In the genomic region with DNA sequence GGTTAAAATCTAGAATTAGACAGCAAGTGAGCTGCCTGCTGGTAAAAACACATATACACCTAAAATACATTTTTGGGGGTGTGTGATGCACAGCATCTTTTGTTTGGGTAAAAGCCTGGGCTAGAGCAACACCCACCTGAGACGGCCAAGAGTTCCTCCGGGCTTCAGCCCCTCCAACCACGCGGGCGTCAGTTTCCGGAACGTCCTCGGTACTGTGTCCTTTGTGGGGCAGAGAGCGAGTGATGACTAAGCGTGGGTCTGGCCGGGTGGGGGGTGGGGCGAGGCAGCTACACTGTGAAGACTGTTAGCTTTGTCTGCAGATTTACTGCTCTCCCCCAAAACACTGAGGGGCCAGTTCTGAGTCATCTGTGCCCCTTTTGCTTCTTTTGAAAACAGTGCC, we compare ENCODE assay signal across 8 mouse cellular contexts. TPM values are rescaled to one million over a fixed set of nuclear protein-coding genes. Genes with fewer than 3 reads are reported as not detected.
A peak's percentile ranks its signal among the peaks of the same experiment; 100 is the strongest.
DNase-seq lines count a peak whose midpoint lies in the region; ATAC-seq lines count a peak whose summit lies in the region.
"Had no signal": no experiment of that assay in that cellular context is flagged by ENCODE, and none has a peak within 500 bp of the region (broad histone marks: within the 10 kb centered on the region; RNA-seq: fewer than 3 reads in every experiment).

No protein-coding gene starts in this region.

- peak; percentile 80 for DNase-seq in 3134 (ENCODE audit: extremely low read depth, insufficient read length, low spot score)
- peak; percentile 87 for DNase-seq in 416B (ENCODE audit: low read depth)
- no peak for DNase-seq in cerebellum, adult 11 months
- DNase-seq in cerebellum, adult 11-12 months, result no peak
- DNase-seq in gastrocnemius, postnatal 14 days, result no peak
- DNase-seq: lung, embryonic 14.5 days had no signal

- ATAC-seq in common myeloid progenitor, adult 5-6 weeks (replicated peaks; ENCODE audit: low read depth, poor library complexity, severe bottlenecking), result peak; percentile 77
- ATAC-seq in megakaryocyte-erythroid progenitor cell, adult 5-6 weeks (replicated peaks; ENCODE audit: low FRiP score, low TSS enrichment, poor library complexity, severe bottlenecking), result peak; percentile 41

- intact Hi-C loops in gastrocnemius, postnatal 14 days (cut with DNase I; ENCODE audit: low total_unique reads), result no loop called here

RNA-seq across cellular contexts. Expression of a gene that starts 0.7 kb away (rescaled TPM):
- total RNA-seq in common myeloid progenitor, adult 5-6 weeks (2017), result 21.1 and 29.0 TPM in 2 replicates
- 124 and 168 TPM in 2 replicates for total RNA-seq in megakaryocyte-erythroid progenitor cell, adult 5-6 weeks (2014; fragmentation: Nextera tagmentation)
- 87.7 and 112 TPM in 2 replicates for total RNA-seq in megakaryocyte-erythroid progenitor cell, adult 5-6 weeks (2017)
- not detected for total RNA-seq in gastrocnemius, postnatal 14 days (2021)

RNA-seq across cellular contexts. Expression of a gene that starts 17.6 kb away (rescaled TPM):
- 134 and 142 TPM in 2 replicates for total RNA-seq in common myeloid progenitor, adult 5-6 weeks (2017)
- total RNA-seq in megakaryocyte-erythroid progenitor cell, adult 5-6 weeks (2014; fragmentation: Nextera tagmentation), result 33.2 and 37.0 TPM in 2 replicates
- total RNA-seq in megakaryocyte-erythroid progenitor cell, adult 5-6 weeks (2017), result 57.3 and 57.4 TPM in 2 replicates
- total RNA-seq in gastrocnemius, postnatal 14 days (2021), result under 1 TPM; 0.53 to 0.89 TPM

RNA-seq across cellular contexts. Expression of a gene that starts 42.2 kb away (rescaled TPM):
- 42.7 and 49.2 TPM in 2 replicates for total RNA-seq in common myeloid progenitor, adult 5-6 weeks (2017)
- total RNA-seq in megakaryocyte-erythroid progenitor cell, adult 5-6 weeks (2014; fragmentation: Nextera tagmentation), result 22.4 and 22.6 TPM in 2 replicates
- 26.6 and 39.5 TPM in 2 replicates for total RNA-seq in megakaryocyte-erythroid progenitor cell, adult 5-6 weeks (2017)
- total RNA-seq in gastrocnemius, postnatal 14 days (2021), result under 1 TPM; 0.18 to 0.33 TPM

RNA-seq across cellular contexts. Expression of a gene that starts 50.2 kb away (rescaled TPM):
- 5.1 TPM in 1 of 2 replicates, not detected in the other for total RNA-seq in common myeloid progenitor, adult 5-6 weeks (2017)
- 3.3 and 4.4 TPM in 2 replicates for total RNA-seq in megakaryocyte-erythroid progenitor cell, adult 5-6 weeks (2014; fragmentation: Nextera tagmentation)
- total RNA-seq in megakaryocyte-erythroid progenitor cell, adult 5-6 weeks (2017), result 4.8 TPM in 1 of 2 replicates, not detected in the other
- 1 to 10 TPM; 6.0 to 6.4 TPM for total RNA-seq in gastrocnemius, postnatal 14 days (2021)

Comparison
In these comparisons a context has a peak if more than half of its experiments do, and no peak if none do; other contexts are left out.
1. DNase-seq: peak in 3134 (single experiment) and 416B (single experiment); none in cerebellum, adult 11 months (single experiment), cerebellum, adult 11-12 months (single experiment) and gastrocnemius, postnatal 14 days (single experiment).
2. RNA of a gene that starts 0.7 kb away (total RNA-seq): 87.7 to 168 TPM in megakaryocyte-erythroid progenitor cell, adult 5-6 weeks and 21.1 to 29.0 TPM in common myeloid progenitor, adult 5-6 weeks; not detected in gastrocnemius, postnatal 14 days; every median in the first group is over 10 times any median in the second.
3. RNA of a gene that starts 17.6 kb away (total RNA-seq): 134 to 142 TPM in common myeloid progenitor, adult 5-6 weeks and 33.2 to 57.4 TPM in megakaryocyte-erythroid progenitor cell, adult 5-6 weeks; 0.53 to 0.89 TPM in gastrocnemius, postnatal 14 days; every median in the first group is over 10 times any median in the second.
4. RNA of a gene that starts 42.2 kb away (total RNA-seq): 42.7 to 49.2 TPM in common myeloid progenitor, adult 5-6 weeks and 22.4 to 39.5 TPM in megakaryocyte-erythroid progenitor cell, adult 5-6 weeks; 0.18 to 0.33 TPM in gastrocnemius, postnatal 14 days; every median in the first group is over 10 times any median in the second.